Mouse (Mus musculus) lung, postnatal 0 days (tissue): ENCODE data around the gene Prrg2. TPM values are rescaled to one million over a fixed set of nuclear protein-coding genes. Genes with fewer than 3 reads are reported as not detected.

Experiments
- ATAC-seq: fragments of 200-750 bp; cut with Nextera tagmentation; 2 replicates; pipeline ENCODE4 v1.8.0; 2017; ENCODE audit warnings: moderate library complexity
- DNase-seq: peaks from one replicate; pipeline ENCODE4 v3.0.0-alpha.2; 2016; ENCODE audit warnings: low spot score
- H3K27ac ChIP-seq: fragments of 300-500 bp; sonication (generic); 2 replicates; pipeline ENCODE4 v1.5.1; 2014; ENCODE audit warnings: antibody characterized with exemption, mild to moderate bottlenecking, low read length, mixed read lengths
- H3K27me3 ChIP-seq: fragments of 300-500 bp; sonication (generic); replicated peaks from 2 replicates; pipeline ENCODE4 v1.6.1; 2014; ENCODE audit warnings: low read length, mixed read lengths; ENCODE audit not compliant: insufficient read depth
- H3K36me3 ChIP-seq: fragments of 300-500 bp; sonication (generic); 2 replicates; pipeline ENCODE4 v1.6.1; 2014; ENCODE audit warnings: low read length, mixed read lengths; ENCODE audit not compliant: insufficient read depth
- H3K4me1 ChIP-seq: fragments of 300-500 bp; sonication (generic); 2 replicates; pipeline ENCODE4 v1.6.1; 2014; ENCODE audit warnings: antibody characterized with exemption, low read depth, low read length, mixed read lengths; ENCODE audit not compliant: insufficient read depth
- H3K4me2 ChIP-seq: fragments of 300-500 bp; sonication (generic); replicated peaks from 2 replicates; pipeline ENCODE4 v1.6.1; 2014; ENCODE audit warnings: low read depth, mild to moderate bottlenecking, low read length, moderate library complexity, mixed read lengths
- H3K4me3 ChIP-seq: fragments of 300-500 bp; sonication (generic); 2 replicates; pipeline ENCODE4 v1.5.1; 2014; ENCODE audit warnings: low read depth, low read length
- H3K9ac ChIP-seq: fragments of 300-500 bp; sonication (generic); replicated peaks from 2 replicates; pipeline ENCODE4 v1.6.1; 2014; ENCODE audit warnings: low read depth, mild to moderate bottlenecking
- H3K9me3 ChIP-seq: fragments of 300-500 bp; sonication (generic); 2 replicates; pipeline ENCODE4 v1.6.1; 2016; ENCODE audit warnings: low read length, mixed read lengths
- CTCF ChIP-seq: IDR thresholded peaks from 2 replicates; pipeline ENCODE4 v1.5.1; 2016; ENCODE audit warnings: antibody characterized with exemption, mild to moderate bottlenecking
- EP300 ChIP-seq: IDR thresholded peaks from 2 replicates; pipeline ENCODE4 v1.6.1; 2016; ENCODE audit warnings: antibody characterized with exemption, mild to moderate bottlenecking, control low read depth
- WGBS: fragments of 180-500 bp; shearing (Covaris S2); extraction: QIAGEN DNeasy Blood & Tissue Kit; methylation state at CpG from one replicate; pipeline ENCODE4 v1.1.7; 2014; 5-methylcytosine and 5-hydroxymethylcytosine counted together
- microRNA-seq: library from miRNA; unstranded; fragments of <30 nt; microRNA quantifications from one replicate; pipeline ENCODE4, GENCODE M21; 2016
- polyA plus RNA-seq: library from polyadenylated mRNA; unstranded; fragments of >200 nt; fragmentation: Nextera tagmentation; extraction: Ambion mirVana; gene quantifications from 2 replicates; pipeline ENCODE4 v1.2.1, GENCODE M21; 2015

The Prrg2 gene
- polyA plus RNA-seq, 1 experiment from 2014 or later, result 40.8 TPM

GRCm38 (mm10) chr7:45006503-45006902 lies 56.0 kb downstream of the Prrg2 start:
- no peak for ATAC-seq
- no peak overlapping the region for H3K9ac ChIP-seq
- peaks cover 56% of the 10 kb centered on the region for H3K36me3 ChIP-seq
- H3K27me3 ChIP-seq, result no peaks in the 10 kb centered on the region
- no peak overlapping the region for H3K27ac ChIP-seq
- no peak for DNase-seq
- H3K4me3 ChIP-seq, result no peak overlapping the region
- TF ChIP-seq CTCF (no peak), EP300 (no peak)
- H3K4me1 ChIP-seq, result no peaks in the 10 kb centered on the region
- no peak overlapping the region for H3K4me2 ChIP-seq
- no peaks in the 10 kb centered on the region for H3K9me3 ChIP-seq
- 92% methylated on average over 12 of the region's 12 CpGs for WGBS

GRCm38 (mm10) chr7:45005321-45005992 lies 57.0 kb downstream of the Prrg2 start:
- Histone ChIP-seq H3K9ac (no peak overlapping the region), H3K4me2 (no peak overlapping the region), H3K4me3 (no peak overlapping the region), H3K4me1 (no peaks in the 10 kb centered on the region), H3K36me3 (peaks cover 57% of the 10 kb centered on the region), H3K9me3 (no peaks in the 10 kb centered on the region), H3K27ac (no peak overlapping the region), H3K27me3 (no peaks in the 10 kb centered on the region)
- no peak for DNase-seq
- 73% methylated on average over 6 of the region's 6 CpGs for WGBS
- ATAC-seq, result no peak
- TF ChIP-seq CTCF (no peak), EP300 (no peak)

GRCm38 (mm10) chr7:45004546-45004945 lies 57.9 kb downstream of the Prrg2 start:
- Histone ChIP-seq H3K27ac (no peak overlapping the region), H3K4me1 (peaks cover 5% of the 10 kb centered on the region), H3K4me3 (no peak overlapping the region), H3K4me2 (no peak overlapping the region), H3K36me3 (peaks cover 62% of the 10 kb centered on the region), H3K9ac (no peak overlapping the region), H3K9me3 (no peaks in the 10 kb centered on the region), H3K27me3 (no peaks in the 10 kb centered on the region)
- ATAC-seq (no peak), DNase-seq (no peak)
- WGBS, result 37% methylated on average over 3 of the region's 3 CpGs
- TF ChIP-seq EP300 (no peak), CTCF (no peak)

Small RNA genes lying within 50 kb of the gene (microRNA-seq; reads per million reads assigned to microRNA genes)
- gene Mir7054, result not detected

Other genes with a start within 250 kb of the Prrg2 start
- 22.7 and 23.8 TPM in 2 replicates for gene Nup62, start 246.6 kb downstream of the Prrg2 start, polyA plus RNA-seq
- gene Il4i1, start 246.3 kb downstream of the Prrg2 start, polyA plus RNA-seq, result 1.9 and 2.3 TPM in 2 replicates
- 6.0 and 6.1 TPM in 2 replicates for gene Atf5, start 246.0 kb downstream of the Prrg2 start, polyA plus RNA-seq
- 84.0 and 89.4 TPM in 2 replicates for gene Akt1s1, start 213.7 kb downstream of the Prrg2 start, polyA plus RNA-seq
- gene Tbc1d17, start 213.6 kb downstream of the Prrg2 start, polyA plus RNA-seq, result 73.2 and 84.0 TPM in 2 replicates
- 39.7 and 41.3 TPM in 2 replicates for gene Pnkp, start 205.5 kb downstream of the Prrg2 start, polyA plus RNA-seq
- gene Ptov1, start 192.9 kb downstream of the Prrg2 start, polyA plus RNA-seq, result 276 and 288 TPM in 2 replicates
- gene Med25, start 170.0 kb downstream of the Prrg2 start, polyA plus RNA-seq, result 54.2 and 62.5 TPM in 2 replicates
- gene Fuz, start 166.6 kb downstream of the Prrg2 start, polyA plus RNA-seq, result 15.1 and 18.3 TPM in 2 replicates
- gene Ap2a1, start 133.2 kb downstream of the Prrg2 start, polyA plus RNA-seq, result 36.1 and 39.4 TPM in 2 replicates
- gene Tsks, start 119.5 kb downstream of the Prrg2 start, polyA plus RNA-seq, result 0.44 and 0.57 TPM in 2 replicates
- gene Cpt1c, start 87.8 kb downstream of the Prrg2 start, polyA plus RNA-seq, result 5.4 and 5.6 TPM in 2 replicates
- gene Prmt1, start 76.1 kb downstream of the Prrg2 start, polyA plus RNA-seq, result 146 and 159 TPM in 2 replicates
- 90.4 and 96.5 TPM in 2 replicates for gene Irf3, start 65.0 kb downstream of the Prrg2 start, polyA plus RNA-seq
- 29.0 and 33.2 TPM in 2 replicates for gene Bcl2l12, start 64.0 kb downstream of the Prrg2 start, polyA plus RNA-seq
- gene Scaf1, start 46.3 kb downstream of the Prrg2 start, polyA plus RNA-seq, result 18.1 and 20.5 TPM in 2 replicates
- gene Rras, start 44.7 kb downstream of the Prrg2 start, polyA plus RNA-seq, result 160 TPM in 2 replicates
- gene Prr12, start 9.8 kb downstream of the Prrg2 start, polyA plus RNA-seq, result 6.4 and 6.7 TPM in 2 replicates
- gene Nosip, start 248 bp downstream of the Prrg2 start, polyA plus RNA-seq, result 54.6 and 62.8 TPM in 2 replicates
- gene Rcn3, start 29.5 kb upstream of the Prrg2 start, polyA plus RNA-seq, result 158 and 162 TPM in 2 replicates
- 138 and 143 TPM in 2 replicates for gene Fcgrt, start 41.2 kb upstream of the Prrg2 start, polyA plus RNA-seq
- 972 and 1,016 TPM in 2 replicates for gene Rps11, start 61.8 kb upstream of the Prrg2 start, polyA plus RNA-seq
- gene Rpl13a, start 66.1 kb upstream of the Prrg2 start, polyA plus RNA-seq, result 1,107 and 1,148 TPM in 2 replicates
- 0.62 and 0.96 TPM in 2 replicates for gene Gm45713, start 73.6 kb upstream of the Prrg2 start, polyA plus RNA-seq
- gene Flt3l, start 73.8 kb upstream of the Prrg2 start, polyA plus RNA-seq, result 5.1 and 6.1 TPM in 2 replicates
- gene Pih1d1, start 91.6 kb upstream of the Prrg2 start, polyA plus RNA-seq, result 51.7 and 58.4 TPM in 2 replicates
- 26.7 and 26.8 TPM in 2 replicates for gene Aldh16a1, start 91.9 kb upstream of the Prrg2 start, polyA plus RNA-seq
- gene Slc17a7, start 101.3 kb upstream of the Prrg2 start, polyA plus RNA-seq, result 0.56 and 0.65 TPM in 2 replicates
- not detected in 2 replicates for gene Gfy, start 116.9 kb upstream of the Prrg2 start, polyA plus RNA-seq
- gene Pth2, start 118.3 kb upstream of the Prrg2 start, polyA plus RNA-seq, result not detected in 2 replicates
- 2.7 and 3.3 TPM in 2 replicates for gene Ccdc155, start 142.2 kb upstream of the Prrg2 start, polyA plus RNA-seq
- gene Dkkl1, start 149.5 kb upstream of the Prrg2 start, polyA plus RNA-seq, result 0.93 and 1.1 TPM in 2 replicates
- gene Tead2, start 153.1 kb upstream of the Prrg2 start, polyA plus RNA-seq, result 46.5 and 52.3 TPM in 2 replicates
- gene Cd37, start 176.4 kb upstream of the Prrg2 start, polyA plus RNA-seq, result 9.1 and 9.8 TPM in 2 replicates
- not detected in 2 replicates for gene Slc6a16, start 178.4 kb upstream of the Prrg2 start, polyA plus RNA-seq
- gene Slc6a21, start 214.8 kb upstream of the Prrg2 start, polyA plus RNA-seq, result not detected in 2 replicates